Mouse (Mus musculus) kidney, adult 2 months (tissue): ENCODE results near the gene Sgpp1.

Source experiments
- CTCF ChIP-seq: fragments of 200-500 bp; conservative IDR thresholded peaks from 2 replicates; pipeline ENCODE4 v1.5.1; 2011; ENCODE audit warnings: low read depth, mild to moderate bottlenecking, control low read depth, low read length, moderate library complexity, mixed read lengths; ENCODE audit not compliant: insufficient read depth, insufficient read length
- POLR2A ChIP-seq: fragments of 200-500 bp; IDR thresholded peaks from one replicate; pipeline ENCODE4 v1.6.1; 2011; ENCODE audit warnings: low read depth, low read length, control low read depth

DNA sequence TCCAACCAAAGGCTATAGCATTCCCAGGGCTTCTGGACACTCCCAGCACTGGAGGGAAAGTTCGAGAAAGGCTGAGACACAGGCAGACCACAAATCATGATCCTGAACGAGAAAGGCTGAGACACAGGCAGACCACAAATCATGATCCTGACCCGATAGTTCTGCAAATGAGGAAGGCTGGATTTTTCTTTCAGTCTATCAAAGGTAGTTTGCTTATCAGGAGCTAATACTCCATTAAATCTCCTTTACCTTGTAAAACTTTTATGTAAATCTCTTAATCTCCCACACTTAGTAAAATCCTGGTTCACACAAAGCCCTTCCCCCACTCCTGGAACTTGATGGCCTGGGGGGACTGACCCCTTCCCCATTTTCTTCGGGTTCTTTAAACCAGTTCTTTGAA lies 13.6 kb downstream of the Sgpp1 start:
- TF ChIP-seq CTCF, result no peak
- no peak for TF ChIP-seq POLR2A
